Mouse (Mus musculus): ENCODE results near the gene Sorl1. TPM values are rescaled to one million over a fixed set of nuclear protein-coding genes. Genes with fewer than 3 reads are reported as not detected.
"Not testable (repeated sequence)": the region's sequence is repeated elsewhere in the genome, so short reads cannot be mapped to it uniquely, and the experiment has no call there.

The Sorl1 gene
- total RNA-seq, 2 experiments from 2014 or later = 205 to 221 TPM

GRCm38 (mm10) chr9:42063391-42063790 lies 60.7 kb downstream of the Sorl1 start:
- no peak for DNase-seq (ENCODE audit: low spot score in 2 of 2)
- intact Hi-C loops (cut with DNase I) = no loop called here

DNA sequence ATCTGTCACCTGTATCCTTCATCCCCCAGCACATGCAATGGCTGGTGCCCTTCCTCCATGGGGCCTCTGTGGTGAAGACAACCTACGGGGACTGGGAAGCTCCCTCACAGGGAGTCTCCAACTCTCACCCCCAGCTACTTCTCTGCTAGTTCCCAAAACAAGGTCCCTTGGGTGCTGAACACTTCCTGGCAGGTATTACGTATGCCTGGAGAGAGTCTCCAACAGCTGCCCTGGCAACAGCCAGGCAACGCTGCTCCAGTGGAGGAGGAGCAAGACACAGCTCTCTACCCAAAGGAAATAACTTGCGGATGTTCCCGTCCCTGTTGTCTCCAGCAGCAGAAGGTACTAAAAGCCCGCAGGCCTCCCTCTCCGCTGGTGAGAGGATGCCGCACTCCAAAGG lies 61.8 kb downstream of the Sorl1 start:
- no peak for DNase-seq (ENCODE audit: low spot score in 2 of 2)

GRCm38 (mm10) chr9:42059006-42059405 lies 65.1 kb downstream of the Sorl1 start:
- intact Hi-C loops (cut with DNase I) = loop anchor here (5.0 kb wide), 1 partner anchor 63 kb away; the partner anchor contains the start of gene Sorl1
- not testable (repeated sequence) for DNase-seq (ENCODE audit: low spot score in 2 of 2)

More for the DNA sequence above, 61.8 kb downstream of the Sorl1 start:
- intact Hi-C loops (cut with DNase I) = no loop called here

DNA sequence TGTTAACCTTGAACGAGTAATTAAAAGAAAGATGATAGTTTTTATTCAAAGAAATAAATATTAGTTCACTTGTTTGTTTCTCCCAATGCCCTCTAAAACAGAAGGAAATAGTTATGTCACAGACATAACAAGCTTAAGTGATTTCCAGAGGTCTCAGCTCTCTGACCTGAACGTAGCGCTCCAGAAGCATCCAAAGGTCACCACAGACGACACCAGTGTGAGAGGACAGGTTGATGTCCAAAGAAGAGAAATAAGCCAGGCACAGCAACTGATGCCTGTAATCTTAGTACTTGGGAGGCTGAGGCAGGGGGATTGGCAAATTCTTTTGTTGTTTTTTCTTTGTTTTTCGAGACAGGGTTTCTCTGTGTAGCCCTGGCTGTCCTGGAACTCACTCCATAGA lies 67.5 kb downstream of the Sorl1 start:
- intact Hi-C loops (cut with DNase I) = loop anchor here (5.0 kb wide), 1 partner anchor 66 kb away; the partner anchor contains the start of gene Sorl1
- no peak for DNase-seq (ENCODE audit: low spot score in 2 of 2)

GRCm38 (mm10) chr9:42055378-42055777 lies 68.7 kb downstream of the Sorl1 start:
- peak in 1 of 2 experiments; percentile 55 for DNase-seq (ENCODE audit: low spot score in 2 of 2)
- intact Hi-C loops (cut with DNase I) = loop anchor here (1.0 to 5.0 kb wide), 2 partner anchors 67 to 185 kb away; partner anchors contain the start of gene Sorl1

GRCm38 (mm10) chr9:42054339-42055272 lies 69.5 kb downstream of the Sorl1 start:
- intact Hi-C loops (cut with DNase I) = loop anchor here (1.0 to 5.0 kb wide), 2 partner anchors 68 to 186 kb away; partner anchors contain the start of gene Sorl1
- peak; percentile 81 to 82 for DNase-seq (ENCODE audit: low spot score in 2 of 2)

DNA sequence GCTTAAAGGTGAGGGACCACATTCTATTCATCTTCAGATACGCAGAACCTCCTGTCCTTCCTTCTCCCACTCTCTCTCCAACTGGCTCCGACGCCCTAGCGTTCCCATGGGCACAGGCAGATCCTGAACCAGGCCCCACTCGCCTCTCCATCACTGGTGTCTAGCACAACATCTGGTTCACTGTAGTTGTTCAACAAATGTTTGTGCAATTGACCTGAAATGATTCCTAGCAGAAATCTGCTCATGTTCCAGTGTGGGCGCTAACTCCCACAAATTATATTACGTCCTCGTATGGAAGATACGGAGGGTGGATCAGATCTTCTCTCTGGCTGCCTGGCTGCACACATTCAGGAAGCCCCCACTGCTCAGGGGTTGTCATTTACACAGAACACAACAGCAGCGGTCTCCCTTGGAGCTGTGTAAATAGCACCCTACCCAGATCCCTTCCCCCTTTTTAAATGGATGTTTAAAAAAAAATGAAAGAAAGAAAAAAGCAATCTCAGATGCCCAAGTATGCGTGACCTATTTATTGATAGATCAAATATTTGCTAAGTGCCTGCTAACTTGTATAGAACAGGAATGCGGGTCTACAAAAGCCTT lies 70.4 kb downstream of the Sorl1 start:
- intact Hi-C loops (cut with DNase I) = no loop called here
- no peak for DNase-seq (ENCODE audit: low spot score in 2 of 2)

GRCm38 (mm10) chr9:42052713-42053356 lies 71.3 kb downstream of the Sorl1 start:
- intact Hi-C loops (cut with DNase I) = no loop called here
- no peak for DNase-seq (ENCODE audit: low spot score in 2 of 2)

GRCm38 (mm10) chr9:42048542-42048941 lies 75.6 kb downstream of the Sorl1 start:
- no peak for DNase-seq (ENCODE audit: low spot score in 2 of 2)
- intact Hi-C loops (cut with DNase I) = no loop called here

DNA sequence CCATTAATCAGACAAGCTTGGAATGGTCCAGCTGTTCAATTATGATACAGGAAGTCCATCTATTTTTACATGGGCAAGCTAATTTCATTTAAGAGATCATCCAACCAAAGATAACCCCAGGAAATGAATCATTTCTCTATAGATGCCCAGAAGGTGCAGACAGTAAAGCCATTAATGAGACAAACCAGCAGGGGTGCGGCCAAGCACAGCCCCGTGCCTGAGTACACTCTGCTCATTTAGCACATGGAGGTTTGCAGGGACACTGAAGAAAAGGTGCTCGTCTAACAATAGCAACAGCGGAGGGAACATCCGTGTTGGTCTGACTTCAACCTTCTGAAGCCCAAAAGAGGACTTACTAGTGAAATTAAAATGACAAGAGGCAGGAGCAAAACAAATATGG lies 76.3 kb downstream of the Sorl1 start:
- intact Hi-C loops (cut with DNase I) = no loop called here

DNA sequence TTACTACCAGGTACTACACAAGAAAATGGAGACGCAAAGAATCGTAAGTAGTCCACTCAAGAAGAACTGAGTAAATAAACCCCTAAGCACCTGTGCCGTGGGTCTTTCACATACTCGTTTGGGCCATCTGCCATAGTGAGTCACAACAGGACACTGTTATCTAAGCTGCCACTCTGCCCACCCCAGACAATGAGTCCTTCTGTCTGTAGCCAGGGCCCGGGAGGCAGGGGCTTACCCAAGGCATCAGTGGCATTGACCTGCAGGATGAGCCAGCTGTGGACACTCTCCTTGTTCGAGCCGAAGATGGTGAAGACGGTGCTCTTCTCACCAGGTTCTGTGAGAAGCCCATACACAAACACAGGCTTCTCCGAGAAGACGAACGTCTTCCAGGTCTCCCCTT lies 77.8 kb downstream of the Sorl1 start:
- intact Hi-C loops (cut with DNase I) = no loop called here
- no peak for DNase-seq (ENCODE audit: low spot score in 2 of 2)

More for the DNA sequence above, 76.3 kb downstream of the Sorl1 start:
- no peak for DNase-seq (ENCODE audit: low spot score in 2 of 2)

DNA sequence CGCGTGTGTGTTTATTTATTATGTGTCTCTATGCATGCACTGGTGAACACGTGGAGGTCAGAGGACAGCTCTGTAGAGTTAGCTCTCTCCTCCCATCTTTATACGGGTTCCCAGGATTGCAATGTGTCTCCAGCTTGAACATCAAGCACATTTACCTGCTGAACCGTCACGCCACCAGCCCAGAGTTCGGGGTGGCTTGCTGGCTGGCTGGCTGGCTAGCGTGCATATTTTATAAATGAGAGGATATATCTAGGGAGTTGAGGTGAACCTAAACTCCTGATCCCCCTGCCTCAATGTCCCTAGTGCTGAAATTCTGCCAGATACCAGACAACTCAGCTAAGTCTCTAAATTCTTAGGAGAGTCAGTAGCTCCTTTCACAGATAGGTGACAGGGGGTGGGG lies 79.4 kb downstream of the Sorl1 start:
- no peak for DNase-seq (ENCODE audit: low spot score in 2 of 2)

DNA sequence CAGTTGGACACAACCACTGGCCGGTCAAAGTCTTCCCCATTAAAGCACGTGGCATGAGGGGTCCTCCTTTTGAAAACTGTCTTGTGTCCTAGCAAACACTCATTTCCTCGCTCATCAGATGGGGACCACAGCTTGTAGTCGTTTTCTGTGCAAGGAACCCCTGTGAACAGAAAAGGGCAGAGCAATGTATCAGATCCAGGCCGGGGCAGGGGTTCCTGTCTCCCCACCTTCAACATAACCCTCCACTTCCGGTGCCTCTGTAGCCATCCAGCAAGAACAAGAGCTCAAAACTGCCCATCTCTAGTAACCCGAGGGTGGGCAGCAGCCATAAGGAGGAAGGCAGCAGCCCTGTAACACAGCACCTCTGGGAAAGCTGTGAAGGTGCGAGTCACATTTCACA lies 80.2 kb downstream of the Sorl1 start:
- DNase-seq (ENCODE audit: low spot score in 2 of 2) = no peak
- intact Hi-C loops (cut with DNase I) = no loop called here

More for the DNA sequence above, 79.4 kb downstream of the Sorl1 start:
- intact Hi-C loops (cut with DNase I) = no loop called here

- peak in 1 of 2 experiments; percentile 37 for DNase-seq (ENCODE audit: low spot score in 2 of 2)
- intact Hi-C loops (cut with DNase I) = no loop called here
These were observed 84.8 kb downstream of the Sorl1 start for GRCm38 (mm10) chr9:42039000-42039992.

DNA sequence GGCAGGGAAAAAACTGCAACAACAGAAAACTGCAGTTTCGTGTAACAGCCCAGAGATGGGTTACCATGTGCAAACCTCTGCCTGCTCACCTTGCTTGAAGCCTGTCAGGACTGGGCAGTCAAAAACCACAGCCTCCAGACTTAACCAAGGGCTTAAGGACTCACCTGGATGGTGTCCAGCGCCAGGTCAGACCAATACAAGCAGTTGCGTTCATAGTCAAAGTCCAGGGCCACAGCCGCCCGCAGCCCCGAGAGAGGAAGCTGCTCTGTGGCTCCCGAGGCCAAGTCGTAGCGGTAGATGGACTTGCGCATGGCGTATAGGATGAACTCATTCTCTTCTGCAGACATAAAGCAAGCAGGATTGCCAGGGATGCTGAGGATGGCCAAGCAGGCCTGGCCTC lies 87.2 kb downstream of the Sorl1 start:
- DNase-seq (ENCODE audit: low spot score in 2 of 2) = no peak
- intact Hi-C loops (cut with DNase I) = no loop called here

GRCm38 (mm10) chr9:42035995-42036394 lies 88.1 kb downstream of the Sorl1 start:
- intact Hi-C loops (cut with DNase I) = no loop called here

GRCm38 (mm10) chr9:42035213-42035765 lies 88.8 kb downstream of the Sorl1 start:
- intact Hi-C loops (cut with DNase I) = no loop called here
- no peak for DNase-seq (ENCODE audit: low spot score in 2 of 2)

More at GRCm38 (mm10) chr9:42035995-42036394, 88.1 kb downstream of the Sorl1 start:
- DNase-seq (ENCODE audit: low spot score in 2 of 2) = no peak

- intact Hi-C loops (cut with DNase I) = no loop called here
- DNase-seq (ENCODE audit: low spot score in 2 of 2) = no peak
These were observed 90.0 kb downstream of the Sorl1 start for GRCm38 (mm10) chr9:42034116-42034520.
